Mouse (Mus musculus): ENCODE data around the gene Hoxa1.

DNA sequence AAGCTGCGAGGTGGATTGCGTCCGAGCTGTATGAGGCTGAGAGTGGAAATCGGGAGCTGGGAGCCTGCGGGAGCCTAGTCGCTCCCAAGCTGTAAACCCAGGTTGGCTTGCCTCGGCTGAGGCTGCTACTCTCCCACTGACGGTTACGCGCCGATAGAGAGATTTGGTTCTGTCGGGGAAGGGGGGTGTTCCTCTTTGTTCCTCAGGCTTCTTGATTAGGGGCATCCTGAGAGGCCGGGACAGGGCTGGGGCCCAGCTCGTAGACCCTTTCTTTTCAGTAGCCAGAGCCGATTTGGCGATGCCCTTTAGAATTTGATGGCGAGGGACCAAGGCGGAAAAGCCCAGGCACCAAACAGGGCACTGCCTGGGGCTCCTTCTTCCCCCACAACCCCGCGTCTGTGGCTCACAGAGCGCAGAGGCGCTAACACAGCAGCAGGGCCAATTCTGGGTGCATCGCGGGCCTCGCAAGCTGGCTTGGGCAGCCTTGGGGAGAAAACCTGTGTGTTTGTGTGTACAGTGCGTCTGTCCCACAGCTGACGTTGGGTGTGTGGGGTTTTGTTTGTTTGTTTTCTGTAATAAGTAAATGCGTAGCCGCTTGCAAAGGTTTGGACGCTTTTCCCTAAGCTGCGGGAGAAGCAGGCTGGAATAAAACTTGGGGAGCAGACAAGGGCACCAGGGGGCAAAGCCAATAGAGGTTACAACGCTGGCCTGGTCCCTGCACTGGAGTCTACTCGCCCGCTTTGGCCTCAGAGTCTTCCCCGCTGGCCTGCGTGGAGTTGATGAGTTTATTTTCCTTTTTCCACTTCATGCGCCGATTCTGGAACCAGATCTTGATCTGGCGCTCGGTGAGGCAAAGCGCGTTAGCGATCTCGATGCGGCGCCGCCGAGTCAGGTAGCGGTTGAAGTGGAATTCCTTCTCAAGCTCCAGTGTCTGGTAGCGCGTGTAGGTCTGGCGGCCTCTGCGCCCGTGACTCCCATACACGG, 47.8 kb upstream of the Hoxa1 start:
- TF ChIP-seq POLR2A (IDR thresholded peaks at IDR 0.05; ENCODE audit: insufficient read depth, low read depth, low read length) (no peak), CTCF (IDR thresholded peaks at IDR 0.05) (no peak)

Data from heart, adult 2 months (tissue).